Mouse (Mus musculus) cerebellum, adult (tissue): Measurements from ENCODE around the gene Selplg.

Source experiments
- ATAC-seq: cut with Nextera tagmentation; 2 replicates; pipeline ENCODE4 v1.9.2; 2017; ENCODE audit warnings: mild to moderate bottlenecking, moderate library complexity, mixed read lengths; ENCODE audit not compliant: insufficient number of reproducible peaks, low FRiP score, low TSS enrichment

Selplg gene

DNA sequence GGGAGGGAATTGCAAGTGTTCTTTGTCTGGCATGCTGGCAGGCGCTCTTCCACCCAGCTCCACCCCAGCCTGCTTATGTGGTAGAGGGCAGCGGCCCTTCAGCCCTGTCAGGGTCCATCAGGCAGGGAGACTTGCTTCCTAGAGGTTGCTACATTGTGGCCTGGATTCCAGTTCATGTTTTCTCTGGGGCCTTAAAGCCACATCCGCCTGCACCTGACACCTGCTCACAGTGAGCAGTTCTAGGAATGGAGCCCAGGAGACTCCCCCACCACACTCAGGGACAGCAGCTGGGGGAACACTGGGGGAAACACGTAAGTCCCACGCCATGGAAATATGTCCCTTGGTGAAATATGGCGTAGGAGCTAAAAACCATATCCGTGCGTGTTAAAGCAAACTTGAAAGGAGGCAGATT is at the start of gene Selplg:
Gene Selplg (minus strand): TSS at position 155 of the 412 bp plus-strand sequence.
- ATAC-seq: no peak

DNA sequence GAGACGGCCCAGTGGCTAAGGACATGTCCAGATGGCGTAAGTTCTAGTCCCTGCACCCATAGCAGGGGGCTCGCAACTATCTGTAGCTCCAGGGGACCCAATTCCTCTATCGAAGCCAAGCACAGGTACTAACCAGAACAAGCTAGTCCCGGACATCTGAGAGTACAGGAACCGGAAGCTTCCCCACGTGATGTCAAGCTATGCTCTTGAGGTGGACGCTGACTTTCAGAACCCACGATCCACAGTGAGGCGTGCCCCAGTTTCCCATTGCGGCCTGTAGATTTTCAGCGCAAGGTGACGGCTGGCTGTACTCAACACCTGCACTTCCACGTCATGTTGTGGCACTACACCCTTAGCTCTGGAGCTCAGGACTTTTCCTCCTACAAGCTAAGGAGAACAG is 48.7 kb upstream of the Selplg start:
- no peak for ATAC-seq

DNA sequence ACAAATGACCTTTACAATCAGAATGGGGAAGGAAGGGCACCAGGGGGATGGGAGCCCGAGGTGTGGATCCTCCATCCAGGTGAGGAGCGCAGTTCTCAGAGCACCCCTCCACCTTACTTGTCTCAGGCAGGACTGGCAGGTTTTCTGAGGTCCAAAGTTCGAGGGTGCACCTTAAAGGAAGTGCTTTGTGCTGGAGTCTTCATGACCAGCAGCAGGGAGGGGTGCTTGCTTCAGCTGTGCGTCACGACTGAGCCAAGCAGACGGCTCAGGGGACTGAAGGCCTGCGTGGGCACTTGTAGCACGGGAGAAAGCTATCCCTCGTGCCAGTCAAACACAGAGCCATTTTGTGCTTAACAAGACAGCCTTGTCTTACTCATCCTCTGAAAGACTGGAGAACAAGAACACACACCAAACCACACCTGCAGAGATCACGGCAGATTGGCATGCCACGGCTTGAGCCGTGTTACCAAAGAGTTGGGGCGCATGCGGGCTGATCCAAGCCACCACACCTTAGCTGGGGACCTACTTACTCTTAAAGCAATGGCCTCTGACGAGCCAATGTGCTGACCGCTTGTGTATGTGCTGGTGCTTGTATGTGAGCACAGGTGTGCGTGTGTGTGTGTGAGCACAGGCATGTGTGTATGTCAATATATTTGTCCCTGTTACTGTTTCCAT is 46.6 kb upstream of the Selplg start:
- ATAC-seq: no peak

DNA sequence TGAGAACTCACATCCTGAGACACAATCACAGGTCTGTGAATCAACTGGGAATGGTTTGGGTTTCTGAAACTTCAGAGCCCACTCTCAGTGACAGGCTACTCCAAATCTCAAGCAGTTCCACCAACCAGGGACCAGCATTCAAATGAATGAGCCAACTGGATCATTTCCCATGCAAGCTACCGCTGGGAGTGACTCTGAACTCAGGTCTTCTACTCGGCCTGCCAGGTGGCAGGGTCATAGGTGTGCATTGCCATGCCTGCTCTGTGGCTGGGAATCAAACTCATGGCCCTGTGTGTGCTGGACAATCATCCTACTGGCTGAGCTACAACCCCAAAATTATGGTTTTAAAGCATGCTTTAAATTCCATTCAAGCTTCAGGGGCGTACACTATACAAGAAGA is 45.1 kb upstream of the Selplg start:
- ATAC-seq: no peak

DNA sequence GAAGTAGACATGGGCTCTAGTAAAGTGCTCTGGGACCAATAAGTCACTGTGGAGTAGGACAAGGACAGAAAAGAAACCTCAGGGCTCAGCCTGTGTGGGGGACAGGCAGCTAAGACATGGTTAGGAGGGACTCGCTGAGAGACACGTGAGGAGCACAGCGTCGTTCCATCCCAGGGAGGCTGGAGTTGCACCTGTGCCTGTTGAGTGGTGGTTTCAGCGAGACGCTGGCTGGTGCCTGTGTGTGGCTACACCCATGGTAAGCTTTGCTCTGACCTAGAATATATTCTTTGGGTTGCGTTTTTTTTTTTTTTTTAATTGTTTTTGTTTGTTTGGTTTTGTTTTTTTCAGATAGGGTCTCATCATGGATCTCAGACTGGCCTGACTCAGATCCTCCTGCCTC is 43.7 kb upstream of the Selplg start:
- ATAC-seq: no peak

DNA sequence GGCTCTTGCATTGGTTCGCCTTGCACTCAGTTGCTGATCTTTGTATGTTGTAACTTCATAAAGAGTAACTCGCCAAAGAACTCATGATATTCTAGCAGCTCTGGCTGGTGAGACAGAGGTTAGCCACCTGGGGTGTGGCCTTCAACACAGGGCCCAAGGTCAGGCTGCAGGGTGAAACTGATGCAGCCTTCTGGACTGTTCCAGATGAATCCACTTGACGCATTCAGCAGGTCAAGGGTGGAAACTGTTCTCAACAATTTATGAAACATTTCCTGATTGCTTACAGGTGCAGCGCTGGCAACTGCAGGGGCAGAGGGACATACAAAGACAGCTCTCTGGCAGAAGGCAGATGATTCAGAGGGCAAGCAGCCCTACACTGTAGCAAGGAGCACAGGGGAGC is 43.2 kb upstream of the Selplg start:
- no peak for ATAC-seq

DNA sequence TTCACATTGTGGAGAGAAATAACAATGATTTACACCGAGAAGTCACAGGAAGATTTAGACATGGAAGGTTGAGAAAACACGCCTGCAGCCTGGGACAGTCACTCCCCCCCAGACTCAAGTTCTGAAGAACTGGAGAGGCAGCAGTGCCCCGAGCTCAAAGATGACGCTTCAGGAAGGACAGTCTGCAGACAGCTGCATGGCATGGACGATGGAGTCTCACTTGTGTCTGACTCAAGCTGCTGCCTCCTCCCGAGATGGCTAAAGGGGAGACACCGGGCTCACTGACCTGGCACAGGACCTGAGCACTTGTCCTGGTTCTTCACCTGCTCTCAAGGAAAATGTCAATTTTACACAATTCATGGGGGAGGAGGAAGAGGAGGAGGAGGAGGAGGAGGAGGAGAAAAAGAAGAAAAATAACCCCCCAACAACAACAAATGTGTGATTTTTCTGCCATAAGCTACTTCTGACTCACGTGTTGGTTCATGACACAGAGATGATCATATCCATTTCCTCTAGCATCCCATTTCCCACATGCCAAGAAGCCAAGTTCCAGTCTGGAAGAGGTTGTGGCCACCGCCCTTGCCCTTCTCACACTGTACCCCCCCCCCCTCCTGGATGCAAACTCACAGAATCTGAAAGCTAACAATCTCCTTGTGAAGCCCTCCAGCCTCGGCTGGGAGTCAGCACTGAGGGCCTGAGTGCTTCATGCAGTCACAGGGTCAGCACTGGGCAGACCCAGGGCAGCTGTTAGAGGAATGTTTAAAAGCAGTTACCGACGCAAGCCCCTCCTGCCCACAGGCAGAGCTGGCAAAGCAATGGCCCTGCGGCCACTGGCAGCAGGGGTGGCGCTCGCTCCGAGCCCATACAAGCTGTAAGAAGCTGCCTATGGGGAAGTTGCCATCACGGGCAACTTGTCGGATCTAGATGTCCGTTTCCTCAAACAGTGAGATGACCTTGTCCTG is 41.9 kb upstream of the Selplg start:
- ATAC-seq: no peak

DNA sequence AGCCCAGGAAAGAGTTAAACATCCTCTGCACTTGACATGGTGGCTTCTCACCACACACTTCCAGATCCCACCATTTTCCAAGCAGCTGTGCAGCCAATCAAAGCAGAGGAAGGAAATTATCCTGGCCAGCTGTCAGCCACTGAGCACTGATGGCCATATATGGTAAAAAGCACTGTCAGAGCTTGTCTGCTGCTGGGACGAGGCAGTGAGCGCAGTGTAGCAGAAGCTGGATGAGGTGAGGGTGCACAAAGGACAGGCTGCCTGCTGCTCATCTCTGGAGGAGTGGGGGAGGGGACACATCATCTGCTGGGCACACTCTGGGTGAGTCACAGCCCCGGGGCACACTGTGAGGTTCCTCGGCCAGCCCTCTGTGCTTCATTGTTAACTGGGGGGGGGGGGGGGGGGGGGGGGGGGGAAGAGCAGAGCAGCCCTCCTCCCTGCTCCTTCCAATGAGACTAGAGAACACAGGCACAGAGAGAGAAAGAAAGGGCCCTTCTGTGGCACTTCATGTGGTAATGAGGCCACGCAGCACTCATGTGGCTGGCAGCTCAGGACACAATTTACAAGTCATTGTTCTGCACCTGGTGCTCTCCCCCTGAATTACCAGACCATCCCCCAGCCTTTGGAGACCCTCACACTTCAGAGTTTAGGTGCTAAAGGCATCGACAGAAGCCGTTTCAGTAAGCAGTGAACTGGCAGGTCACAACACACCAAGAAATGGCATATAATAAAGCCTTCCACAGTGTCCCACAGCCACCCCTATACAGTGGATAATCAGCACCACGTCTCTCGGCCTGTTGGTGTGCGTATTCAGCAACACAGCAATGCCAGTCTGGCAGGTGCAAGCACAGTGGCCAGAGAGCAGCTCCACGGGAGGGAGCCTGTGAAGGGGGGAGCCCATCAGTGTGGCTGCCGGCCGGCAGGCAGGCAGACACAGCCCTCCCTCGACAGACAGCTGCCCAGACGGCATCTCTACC is 40.8 kb upstream of the Selplg start:
- ATAC-seq: 0 out of 2 replicates have a peak, but pooled peaks have one; percentile 37

DNA sequence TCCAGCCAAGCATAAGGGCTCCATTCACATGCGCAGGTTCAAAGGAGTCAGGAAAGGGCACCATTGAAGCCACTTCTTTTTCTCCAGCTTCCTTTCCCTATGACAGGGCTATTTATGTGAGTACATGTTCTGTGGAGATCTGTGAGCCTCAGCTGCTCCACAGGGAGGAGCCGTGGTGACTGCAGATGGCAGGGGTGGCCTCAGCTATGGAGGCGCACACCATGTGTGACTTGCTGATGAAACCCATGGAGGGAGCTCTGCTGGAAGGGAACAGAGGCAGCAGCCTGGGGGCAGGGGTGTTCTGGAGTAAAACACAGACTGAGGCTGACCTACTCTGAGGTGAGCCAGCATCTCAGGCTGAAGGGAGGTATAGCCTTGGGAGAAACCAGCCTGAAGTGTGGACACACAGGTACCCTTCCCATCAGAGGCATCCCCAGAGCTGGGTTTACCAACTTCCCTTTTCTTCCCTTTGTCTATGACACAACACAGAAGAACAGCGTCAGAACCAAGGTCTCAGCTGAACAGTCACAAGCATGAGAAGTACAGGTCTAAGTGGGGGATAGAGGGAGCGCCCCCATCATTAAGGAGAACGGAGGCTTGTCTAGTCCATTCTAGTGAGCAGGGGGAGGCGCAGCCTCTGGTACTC is 39.6 kb upstream of the Selplg start:
- no peak for ATAC-seq

DNA sequence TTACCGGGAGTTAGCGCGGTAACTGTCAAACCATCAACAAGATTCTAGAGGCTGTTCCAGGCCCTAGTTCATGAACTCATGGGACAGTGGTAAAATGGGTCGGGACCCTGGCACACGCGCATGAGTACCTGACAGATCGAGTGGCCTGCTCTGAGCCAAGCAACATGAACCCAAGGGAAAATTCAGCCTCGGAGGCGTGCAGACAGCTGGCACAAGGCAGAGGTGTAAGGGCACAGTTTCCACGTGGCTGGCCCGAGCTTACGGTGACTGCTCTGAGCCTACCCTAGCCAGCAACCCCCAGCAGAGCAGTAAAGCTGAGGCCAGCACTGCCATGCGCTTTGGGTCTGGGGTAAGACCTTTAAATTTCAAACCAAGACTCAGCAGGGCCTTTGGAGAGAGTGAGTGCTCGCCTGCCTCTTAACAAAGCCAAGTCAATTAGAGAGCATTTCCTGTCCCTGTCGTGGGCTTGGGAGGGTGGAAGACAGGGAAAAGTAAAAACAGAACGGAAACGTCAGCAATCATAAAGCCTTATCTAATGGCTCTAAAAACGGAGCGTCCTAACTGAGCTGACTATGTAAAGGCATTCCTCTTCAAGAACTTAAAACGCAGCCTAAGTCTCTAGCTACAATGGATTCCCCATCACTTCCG is 38.1 kb upstream of the Selplg start:
- no peak for ATAC-seq

DNA sequence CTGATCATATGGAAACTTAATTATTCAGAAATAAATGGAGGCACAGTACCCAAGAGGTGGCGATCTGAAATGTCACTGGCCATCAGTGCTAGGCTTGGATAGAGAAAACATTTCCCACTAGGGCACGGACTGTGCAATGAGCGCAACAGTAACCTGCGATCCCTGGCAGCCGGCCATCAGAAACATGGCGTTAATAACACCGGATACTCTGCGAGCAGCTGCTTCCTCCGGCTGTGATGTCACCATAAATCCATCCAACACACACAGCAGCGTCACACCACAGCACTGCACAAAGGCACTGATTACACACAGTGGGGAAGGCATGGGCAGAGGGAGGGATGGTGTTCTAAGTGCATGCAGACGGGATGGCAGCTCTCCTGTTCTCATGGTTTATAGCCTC is 36.7 kb upstream of the Selplg start:
- ATAC-seq: no peak

DNA sequence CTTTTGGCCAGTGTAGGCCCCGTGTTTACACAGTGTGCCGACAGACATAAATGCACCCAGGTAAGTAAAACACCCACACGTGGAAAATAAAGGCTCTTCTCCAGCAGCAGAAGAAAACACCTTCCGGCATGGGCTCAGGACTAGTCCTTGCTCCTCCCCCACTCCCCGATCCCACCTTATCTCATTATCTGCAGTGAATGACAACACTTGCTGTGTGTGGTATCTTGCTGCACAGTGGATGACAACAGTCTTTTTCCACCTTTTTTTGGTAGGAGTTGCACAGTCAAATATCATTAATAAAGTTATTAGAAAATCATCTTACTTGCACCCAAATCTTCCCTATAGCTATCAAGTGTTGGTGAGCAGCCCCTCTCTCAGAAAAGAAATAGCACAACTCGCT is 32.5 kb upstream of the Selplg start:
- ATAC-seq: no peak

DNA sequence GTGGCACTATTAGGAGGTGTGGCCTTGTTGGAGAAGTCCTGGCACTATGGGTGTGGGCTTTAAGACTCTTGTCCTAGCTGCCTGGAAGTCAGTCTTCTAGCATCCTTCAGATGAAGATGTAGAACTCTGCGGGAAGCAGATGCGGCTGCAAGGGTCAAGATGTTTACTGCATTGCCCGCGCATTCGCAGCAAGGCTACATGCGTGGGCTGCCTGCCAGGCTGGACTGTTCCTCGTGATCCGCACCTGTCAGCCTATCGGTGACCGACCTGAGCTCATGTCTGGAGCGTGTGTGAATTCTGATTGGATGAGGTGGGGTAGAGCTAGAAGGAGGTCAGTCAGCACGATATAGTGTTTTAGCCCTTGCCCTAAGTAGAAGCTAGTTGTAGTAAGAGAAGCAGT is 31.6 kb upstream of the Selplg start:
- no peak for ATAC-seq

DNA sequence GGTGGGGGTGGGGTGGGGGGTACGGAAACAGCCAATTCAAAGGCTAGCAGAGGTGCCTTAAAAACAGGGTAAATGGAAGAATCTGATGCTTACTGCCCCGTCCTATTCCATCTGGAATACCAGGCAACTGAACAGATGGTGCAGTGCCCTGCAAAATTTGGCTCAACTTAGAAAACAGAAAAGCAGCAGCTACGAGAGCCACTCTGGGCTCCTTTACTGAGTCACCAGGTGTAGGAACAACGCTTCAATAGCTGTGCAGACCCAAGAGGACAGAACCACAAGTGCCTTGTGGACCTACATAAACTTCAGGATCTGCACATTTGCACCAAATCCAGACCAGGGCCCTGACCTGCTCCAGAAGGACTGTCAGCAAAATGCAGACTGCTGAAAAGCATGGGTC is 30.0 kb upstream of the Selplg start:
- ATAC-seq: 0 out of 2 replicates have a peak, but pooled peaks have one; percentile 26

DNA sequence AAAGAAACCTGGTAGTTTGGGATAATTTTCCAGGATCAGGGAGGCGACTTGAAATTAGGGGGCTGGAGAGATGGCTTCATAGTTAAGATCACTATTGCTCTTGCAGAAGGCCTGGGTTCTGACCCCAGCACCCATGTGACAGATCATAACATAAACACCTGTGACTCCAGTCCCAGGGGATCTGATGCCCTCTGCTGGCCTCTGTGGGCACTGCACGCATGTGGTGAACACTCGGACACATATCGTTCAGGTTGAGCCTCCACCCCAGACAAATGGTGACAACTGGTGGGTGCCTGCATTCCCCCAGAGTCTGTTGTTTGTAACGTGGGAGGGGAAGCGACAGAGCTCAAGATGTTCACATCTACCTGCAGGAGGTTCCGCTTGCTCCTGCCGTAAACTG is 28.9 kb upstream of the Selplg start:
- no peak for ATAC-seq

DNA sequence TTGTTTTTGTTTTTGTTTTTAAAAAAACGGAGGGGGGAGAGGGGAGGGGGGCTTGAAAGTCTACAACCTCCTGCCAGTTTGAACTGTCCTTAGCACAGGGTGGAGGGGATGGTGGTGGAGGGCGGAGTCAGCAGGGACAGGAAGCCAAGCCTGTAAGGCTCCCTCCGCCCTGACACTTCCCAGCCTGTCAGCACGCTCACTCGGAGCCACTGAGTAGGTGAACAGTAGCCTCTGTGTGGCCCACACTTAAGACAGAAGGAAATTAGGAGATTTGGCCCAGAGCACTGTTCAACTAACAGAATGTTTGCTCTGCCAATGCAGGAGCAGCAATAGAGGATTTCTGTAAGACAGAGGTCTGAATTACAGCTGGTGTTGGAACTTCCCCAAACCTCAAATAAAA is 26.5 kb upstream of the Selplg start:
- ATAC-seq: no peak

DNA sequence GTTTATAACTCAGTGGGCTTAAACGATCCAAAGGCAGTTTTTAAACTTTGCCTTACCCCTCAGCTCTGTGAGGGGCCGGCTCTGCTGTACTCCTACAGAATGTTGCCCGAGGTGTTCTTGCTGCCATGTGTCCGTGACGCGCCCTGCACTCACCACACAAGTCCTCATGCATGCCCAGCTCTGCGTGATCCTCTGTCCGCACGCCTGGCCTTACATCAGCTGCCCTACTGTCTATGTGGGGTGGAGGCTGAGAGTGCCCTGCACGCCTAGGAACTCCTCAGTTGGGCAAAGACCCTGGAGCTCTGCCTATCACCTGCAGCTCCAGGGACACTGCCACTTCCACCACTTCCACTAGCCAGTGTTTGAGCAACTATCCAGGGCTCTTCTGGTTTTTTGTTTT is 26.1 kb upstream of the Selplg start:
- no peak for ATAC-seq

DNA sequence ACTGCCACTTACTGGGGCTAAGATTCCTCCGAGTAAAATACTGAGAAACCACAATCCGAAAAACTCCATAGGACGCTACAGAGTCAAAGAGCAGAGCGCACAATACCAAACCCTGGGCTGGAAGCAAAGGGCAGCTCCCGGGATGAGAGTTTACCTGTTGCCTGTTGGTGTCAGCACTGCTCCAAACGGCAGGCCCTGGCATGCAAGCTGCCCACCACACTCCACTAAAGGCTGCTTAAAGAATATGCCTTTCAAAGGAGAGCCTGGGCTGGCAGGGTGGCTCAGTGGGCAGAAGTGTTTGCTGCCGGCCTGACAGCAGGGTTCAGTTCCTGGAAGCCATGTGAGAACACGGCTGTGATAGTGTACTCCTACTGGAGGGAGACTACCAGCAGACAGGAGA is 25.2 kb upstream of the Selplg start:
- ATAC-seq: no peak

DNA sequence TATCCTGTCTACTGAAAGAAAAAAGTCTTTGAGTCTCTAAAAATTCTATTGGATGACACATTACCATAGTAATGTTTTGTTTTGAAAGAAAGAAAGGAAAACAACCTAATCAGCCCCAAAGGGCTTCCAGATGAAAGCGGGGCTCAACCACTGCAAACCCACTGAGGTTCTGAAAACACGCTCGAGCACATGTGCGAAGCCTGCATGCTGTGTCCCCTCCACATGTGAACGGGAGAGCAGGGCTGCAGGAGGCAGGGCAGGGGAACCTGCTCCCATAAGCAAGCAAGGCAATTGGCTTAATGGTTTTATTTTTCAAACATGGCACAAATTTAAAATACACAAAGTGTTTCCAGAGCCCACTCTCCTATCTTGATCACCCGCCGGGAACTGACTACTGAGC is 24.2 kb upstream of the Selplg start:
- ATAC-seq: no peak

DNA sequence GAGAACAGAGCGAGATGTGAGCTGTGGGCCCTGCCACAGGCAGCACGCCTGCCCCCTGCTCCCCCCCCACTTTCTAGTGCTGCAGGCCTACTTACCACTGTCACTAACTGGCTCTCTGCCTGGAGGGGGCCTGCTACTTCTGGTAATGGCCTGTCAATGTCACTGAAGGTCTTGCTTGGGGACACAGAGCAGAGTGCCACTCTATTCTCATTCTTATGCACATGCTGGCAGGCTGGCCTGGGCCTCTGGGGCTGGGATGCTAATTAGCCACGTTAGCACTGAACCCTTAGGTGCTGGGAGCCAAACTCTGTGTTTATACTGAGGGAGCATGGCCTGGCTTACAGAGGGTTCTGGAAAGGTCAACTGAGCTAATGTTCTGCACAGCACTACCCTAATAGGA is 23.3 kb upstream of the Selplg start:
- no peak for ATAC-seq
